Mouse (Mus musculus) duodenum, adult 2 months (tissue): ENCODE data around the gene Slc9a9. TPM values are rescaled to one million over a fixed set of nuclear protein-coding genes. Genes with fewer than 3 reads are reported as not detected.

Experiments used
- polyA plus RNA-seq: library from polyadenylated mRNA; depleted of rRNA; stranded (reverse); fragments of >200 nt; gene quantifications from 2 replicates; pipeline ENCODE4 v1.2.3, GENCODE M21; 2012; ENCODE audit warnings: low replicate concordance; rRNA removed

Gene Slc9a9
- 0.65 and 0.67 TPM in 2 replicates for polyA plus RNA-seq

DNA sequence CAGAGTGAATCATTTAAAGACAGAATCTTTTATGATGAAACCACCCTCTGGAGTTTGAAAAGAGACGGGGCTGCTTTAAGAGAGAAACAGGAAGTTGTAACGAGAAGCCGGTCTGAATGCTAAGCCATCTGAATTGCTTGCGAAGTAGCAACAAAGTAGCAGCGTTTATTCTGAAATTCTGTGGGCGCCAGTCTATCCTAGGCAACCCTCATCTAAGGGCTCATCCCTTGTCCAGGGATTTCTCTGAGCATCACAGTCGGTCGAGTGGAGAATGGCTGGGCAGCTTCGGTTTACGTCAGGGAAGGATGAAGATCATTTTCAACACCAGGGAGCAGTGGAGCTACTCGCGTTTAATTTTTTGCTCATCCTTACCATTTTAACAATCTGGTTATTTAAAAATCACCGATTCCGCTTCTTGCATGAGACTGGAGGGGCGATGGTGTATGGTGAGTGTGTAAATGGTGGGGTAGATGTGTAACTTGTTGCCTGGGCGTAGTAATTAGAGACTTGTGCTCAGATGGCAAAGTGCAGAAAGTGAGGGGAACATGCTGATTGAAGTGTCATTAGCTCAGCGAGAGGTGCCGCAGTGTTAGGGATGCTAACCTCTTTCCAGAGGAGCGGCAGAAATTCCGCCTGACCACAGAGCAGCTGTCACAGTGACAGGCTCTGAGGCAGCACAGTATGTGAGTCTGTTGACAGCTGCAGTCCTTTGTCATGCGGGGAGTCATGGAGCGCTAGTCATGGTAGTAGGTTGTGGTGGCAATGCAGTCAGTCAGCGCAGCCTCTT, at the start of gene Slc9a9:
Gene Slc9a9, plus strand, starts transcription at position 119 of the 787 bp plus-strand sequence.

Other genes starting within 250 kb of the Slc9a9 start
- 3.3 and 13.5 TPM in 2 replicates for gene 1190002N15Rik, start 131.8 kb upstream of the Slc9a9 start, polyA plus RNA-seq